Mouse (Mus musculus) intestine, postnatal 0 days (tissue): ENCODE data around the gene Ctnnd1. TPM values are rescaled to one million over a fixed set of nuclear protein-coding genes. Genes with fewer than 3 reads are reported as not detected.
"Not testable (repeated sequence)": the region's sequence is repeated elsewhere in the genome, so short reads cannot be mapped to it uniquely, and the experiment has no call there.

Source experiments
- ATAC-seq: fragments of 200-750 bp; cut with Nextera tagmentation; 2 replicates; pipeline ENCODE4 v1.8.0; 2017; ENCODE audit warnings: mild to moderate bottlenecking, moderate TSS enrichment, moderate library complexity
- H3K27ac ChIP-seq: fragments of 300-500 bp; sonication (generic); 2 replicates; pipeline ENCODE4 v1.5.1; 2014; ENCODE audit warnings: mild to moderate bottlenecking, low read depth, low read length, moderate library complexity
- H3K27me3 ChIP-seq: fragments of 300-500 bp; sonication (generic); replicated peaks from 2 replicates; pipeline ENCODE4 v1.6.1; 2014; ENCODE audit warnings: low read length, mixed read lengths; ENCODE audit not compliant: control insufficient read depth, insufficient read depth
- H3K36me3 ChIP-seq: fragments of 300-500 bp; sonication (generic); 2 replicates; pipeline ENCODE4 v1.6.1; 2014; ENCODE audit warnings: mild to moderate bottlenecking, moderate library complexity; ENCODE audit not compliant: control insufficient read depth, insufficient read depth
- H3K4me1 ChIP-seq: fragments of 300-500 bp; sonication (generic); replicated peaks from 2 replicates; pipeline ENCODE4 v1.6.1; 2014; ENCODE audit warnings: antibody characterized with exemption, low read length, mixed read lengths; ENCODE audit not compliant: control insufficient read depth, insufficient read depth
- H3K4me2 ChIP-seq: fragments of 300-500 bp; sonication (generic); replicated peaks from 2 replicates; pipeline ENCODE4 v1.6.1; 2014; ENCODE audit warnings: low read depth, mild to moderate bottlenecking, moderate library complexity
- H3K4me3 ChIP-seq: fragments of 300-500 bp; sonication (generic); 2 replicates; pipeline ENCODE4 v1.5.1; 2014; ENCODE audit warnings: low read depth, low read length
- H3K9ac ChIP-seq: fragments of 300-500 bp; sonication (generic); 2 replicates; pipeline ENCODE4 v1.6.1; 2014; ENCODE audit warnings: mild to moderate bottlenecking, low read depth, low read length
- H3K9me3 ChIP-seq: fragments of 300-500 bp; sonication (generic); 2 replicates; pipeline ENCODE4 v1.6.1; 2016; ENCODE audit warnings: mixed run types; ENCODE audit not compliant: control insufficient read depth
- CTCF ChIP-seq: sonication (generic); IDR thresholded peaks from 2 replicates; pipeline ENCODE4 v1.5.1; 2016; ENCODE audit warnings: low read depth, mild to moderate bottlenecking, control low read depth, antibody characterized with exemption, moderate library complexity
- WGBS: fragments of 180-500 bp; shearing (Covaris S2); extraction: QIAGEN DNeasy Blood & Tissue Kit; methylation state at CpG from one replicate; pipeline ENCODE4 v1.1.7; 2014; 5-methylcytosine and 5-hydroxymethylcytosine counted together
- polyA plus RNA-seq: library from polyadenylated mRNA; unstranded; fragments of >200 nt; fragmentation: Nextera tagmentation; extraction: Ambion mirVana; gene quantifications from 2 replicates; pipeline ENCODE4 v1.2.1, GENCODE M21; 2015

The Ctnnd1 gene
- polyA plus RNA-seq, 1 experiment from 2014 or later: 45.4 TPM

- Histone ChIP-seq H3K4me3 (peak within 1 kb of the TSS; percentile 74), H3K27ac (peak within 1 kb of the TSS; percentile 68), H3K4me2 (peak within 1 kb of the TSS; percentile 77), H3K9ac (peak within 1 kb of the TSS; percentile 62), H3K36me3 (peaks cover 9% of the 10 kb centered on the region; the same call in 1 of the 2 replicates), H3K9me3 (no peaks in the 10 kb centered on the region), H3K4me1 (no peaks in the 10 kb centered on the region; the same call in 1 of the 2 replicates), H3K27me3 (no peaks in the 10 kb centered on the region)
- no peak for ATAC-seq
- WGBS: 8% methylated on average over 8 of the region's 8 CpGs
- no peak for TF ChIP-seq CTCF
Observed at GRCm38 (mm10) chr2:84679016-84679415, 28.5 kb upstream of the Ctnnd1 start, which contains the start of gene Tmx2. TSS of gene Tmx2 (minus strand) at chr2:84679140.

GRCm38 (mm10) chr2:84677968-84678880 lies 27.7 kb upstream of the Ctnnd1 start, which contains the start of the genes Gm28635 and Med19:
TSS of gene Gm28635 (minus strand) at chr2:84678041.
TSS of gene Med19 (plus strand) at chr2:84678402.
- Histone ChIP-seq H3K27me3 (no peaks in the 10 kb centered on the region), H3K4me2 (peak within 1 kb of the TSS; percentile 77), H3K9ac (peak within 1 kb of the TSS; percentile 62), H3K4me1 (no peaks in the 10 kb centered on the region; the same call in 1 of the 2 replicates), H3K27ac (peak within 1 kb of the TSS; percentile 68), H3K4me3 (peak within 1 kb of the TSS; percentile 74), H3K9me3 (no peaks in the 10 kb centered on the region), H3K36me3 (peaks cover 17% of the 10 kb centered on the region; the same call in 1 of the 2 replicates)
- TF ChIP-seq CTCF: no peak; the same call in 1 of the 2 replicates
- under 1% methylated on average over 44 of the region's 44 CpGs for WGBS
- ATAC-seq: peak; percentile 100

- peak; percentile 29; the same call in 1 of the 2 replicates for ATAC-seq
Observed at GRCm38 (mm10) chr2:84677270-84677967, 26.9 kb upstream of the Ctnnd1 start.

GRCm38 (mm10) chr2:84671535-84671934 lies 21.0 kb upstream of the Ctnnd1 start:
- H3K36me3 ChIP-seq: peaks cover 21% of the 10 kb centered on the region; the same call in 1 of the 2 replicates
- not testable (repeated sequence) for H3K27ac ChIP-seq, H3K4me1 ChIP-seq, H3K4me3 ChIP-seq, H3K4me2 ChIP-seq, H3K9ac ChIP-seq, ATAC-seq, H3K9me3 ChIP-seq, H3K27me3 ChIP-seq
- WGBS: 63% methylated on average over 4 of the region's 5 CpGs

More at GRCm38 (mm10) chr2:84677270-84677967, 26.9 kb upstream of the Ctnnd1 start:
- Histone ChIP-seq H3K4me2 (peak overlapping the region; percentile 77), H3K36me3 (peaks cover 21% of the 10 kb centered on the region; the same call in 1 of the 2 replicates), H3K9ac (peak overlapping the region; percentile 38), H3K9me3 (no peaks in the 10 kb centered on the region), H3K4me1 (no peaks in the 10 kb centered on the region; the same call in 1 of the 2 replicates), H3K27me3 (no peaks in the 10 kb centered on the region), H3K27ac (peak overlapping the region; percentile 46), H3K4me3 (peak overlapping the region; percentile 74)
- 4% methylated on average over 22 of the region's 22 CpGs for WGBS
- TF ChIP-seq CTCF: peak; percentile 72

- WGBS: 1% methylated on average over 20 of the region's 20 CpGs
- H3K4me1 ChIP-seq: no peaks in the 10 kb centered on the region
- H3K27ac ChIP-seq: peak within 1 kb of the TSS; percentile 24
- H3K4me2 ChIP-seq: peak within 1 kb of the TSS; percentile 90
- peak within 1 kb of the TSS; percentile 86 for H3K9ac ChIP-seq
- peak within 1 kb of the TSS; percentile 93 for H3K4me3 ChIP-seq
- peaks cover 21% of the 10 kb centered on the region; the same call in 1 of the 2 replicates for H3K36me3 ChIP-seq
- H3K27me3 ChIP-seq: no peaks in the 10 kb centered on the region
- no peak for TF ChIP-seq CTCF
- ATAC-seq: peak; percentile 92
- H3K9me3 ChIP-seq: no peaks in the 10 kb centered on the region
Observed at GRCm38 (mm10) chr2:84670569-84670933, 20.0 kb upstream of the Ctnnd1 start, which contains the start of gene Selenoh. TSS of gene Selenoh (minus strand) at chr2:84670770.
